Mouse (Mus musculus) erythroblast, embryonic 14.5 days (primary cell): Measurements from ENCODE around the gene Csnk2a2. TPM values are rescaled to one million over a fixed set of nuclear protein-coding genes. Genes with fewer than 3 reads are reported as not detected.

Experiments
- H3K27me3 ChIP-seq: 2 replicates; pipeline ENCODE4 v1.6.1; 2012; ENCODE audit warnings: inconsistent platforms; ENCODE audit not compliant: control insufficient read depth
- H3K36me3 ChIP-seq: 2 replicates; pipeline ENCODE4 v1.6.1; 2012; ENCODE audit warnings: mild to moderate bottlenecking, inconsistent platforms; ENCODE audit not compliant: control insufficient read depth
- H3K4me1 ChIP-seq: 2 replicates; pipeline ENCODE4 v1.6.1; 2012; ENCODE audit warnings: inconsistent platforms; ENCODE audit not compliant: control insufficient read depth
- H3K4me3 ChIP-seq: replicated peaks from 2 replicates; pipeline ENCODE3; 2012; ENCODE audit warnings: moderate library complexity, mild to moderate bottlenecking, inconsistent platforms
- H3K9me3 ChIP-seq: 2 replicates; pipeline ENCODE4 v1.6.1; 2012; ENCODE audit warnings: low read length, inconsistent platforms, mixed read lengths; ENCODE audit not compliant: control insufficient read depth
- GATA1 ChIP-seq: IDR thresholded peaks from 2 replicates; pipeline ENCODE4 v1.6.1; 2012; ENCODE audit warnings: low read length, inconsistent platforms, mixed read lengths
- TAL1 ChIP-seq: IDR thresholded peaks from 3 replicates; pipeline ENCODE4 v1.6.1; 2012; ENCODE audit warnings: low read length, inconsistent platforms, mixed read lengths
- polyA plus RNA-seq: library from polyadenylated mRNA; stranded (reverse); fragments of >175 nt; gene quantifications from 2 replicates; pipeline ENCODE4 v1.2.3, GENCODE M21; 2012

Csnk2a2 gene
- polyA plus RNA-seq, 1 experiment: 0.80 TPM

DNA sequence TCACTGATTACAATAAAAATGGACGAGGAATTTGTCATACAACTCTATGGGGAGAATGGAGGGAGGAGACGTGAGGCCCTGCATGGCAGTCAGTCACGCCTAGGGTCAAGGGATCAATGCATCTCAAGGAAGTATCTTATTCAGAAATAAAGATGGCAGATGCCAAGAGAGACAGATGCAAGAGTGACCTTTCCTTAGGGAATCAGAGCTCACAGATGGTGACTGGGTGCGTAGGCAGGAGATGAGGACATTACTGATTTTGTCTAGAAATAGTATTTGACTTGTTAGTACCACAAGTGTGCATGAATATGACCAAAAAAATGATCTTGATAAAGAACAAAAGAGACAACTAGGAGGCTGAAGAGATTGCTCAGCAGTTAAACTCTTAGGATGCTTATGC is 22.4 kb upstream of the Csnk2a2 start:
- Histone ChIP-seq H3K36me3 (no peaks in the 10 kb centered on the region), H3K4me1 (no peaks in the 10 kb centered on the region), H3K9me3 (no peaks in the 10 kb centered on the region), H3K27me3 (no peaks in the 10 kb centered on the region), H3K4me3 (no peak overlapping the region)
- no peak for TF ChIP-seq GATA1
- TF ChIP-seq TAL1: no peak

DNA sequence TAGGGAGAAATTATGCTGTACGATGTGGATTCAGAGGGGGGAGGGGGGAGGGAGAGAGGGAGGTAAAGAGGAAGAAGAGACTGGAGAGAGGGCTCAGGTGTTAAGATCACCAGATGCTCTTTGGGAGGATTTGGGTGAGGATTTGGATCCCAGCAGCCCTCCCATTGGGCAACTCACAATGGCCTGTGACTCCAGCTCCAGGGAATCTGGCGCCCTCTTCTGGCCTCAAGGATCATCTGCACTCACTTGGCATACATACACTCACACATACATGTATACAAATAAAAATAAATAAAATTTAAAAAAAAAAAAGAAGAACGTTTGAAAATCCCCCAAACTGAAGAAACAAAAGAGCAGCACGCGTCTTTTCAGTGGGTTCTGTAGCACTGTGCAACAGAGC is 16.4 kb upstream of the Csnk2a2 start:
- TF ChIP-seq TAL1 (no peak), GATA1 (no peak)
- Histone ChIP-seq H3K27me3 (no peaks in the 10 kb centered on the region), H3K36me3 (no peaks in the 10 kb centered on the region), H3K9me3 (peaks cover 4% of the 10 kb centered on the region; the same call in 1 of the 2 replicates), H3K4me3 (no peak overlapping the region), H3K4me1 (no peaks in the 10 kb centered on the region)

DNA sequence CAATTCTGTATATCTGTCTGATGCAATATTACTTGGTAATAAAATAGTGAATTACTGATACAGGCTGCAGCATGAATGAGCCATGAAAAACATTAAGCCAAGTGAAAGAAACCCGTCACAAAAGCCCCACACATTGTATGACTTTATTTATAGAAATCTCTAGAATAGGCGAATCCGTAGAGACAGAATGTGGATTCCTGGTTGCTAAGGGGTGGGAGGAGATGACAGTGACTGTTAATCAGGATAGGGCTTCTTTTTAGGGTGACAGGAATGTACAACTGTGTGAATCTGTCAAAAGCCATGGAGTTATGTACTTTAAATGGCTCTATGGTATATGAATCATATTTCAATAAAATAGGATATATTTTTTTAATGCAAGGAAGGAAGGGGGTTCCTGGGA is 15.8 kb upstream of the Csnk2a2 start:
- TF ChIP-seq GATA1: no peak
- Histone ChIP-seq H3K4me1 (no peaks in the 10 kb centered on the region), H3K27me3 (no peaks in the 10 kb centered on the region), H3K4me3 (no peak overlapping the region), H3K36me3 (no peaks in the 10 kb centered on the region), H3K9me3 (peaks cover 4% of the 10 kb centered on the region; the same call in 1 of the 2 replicates)

DNA sequence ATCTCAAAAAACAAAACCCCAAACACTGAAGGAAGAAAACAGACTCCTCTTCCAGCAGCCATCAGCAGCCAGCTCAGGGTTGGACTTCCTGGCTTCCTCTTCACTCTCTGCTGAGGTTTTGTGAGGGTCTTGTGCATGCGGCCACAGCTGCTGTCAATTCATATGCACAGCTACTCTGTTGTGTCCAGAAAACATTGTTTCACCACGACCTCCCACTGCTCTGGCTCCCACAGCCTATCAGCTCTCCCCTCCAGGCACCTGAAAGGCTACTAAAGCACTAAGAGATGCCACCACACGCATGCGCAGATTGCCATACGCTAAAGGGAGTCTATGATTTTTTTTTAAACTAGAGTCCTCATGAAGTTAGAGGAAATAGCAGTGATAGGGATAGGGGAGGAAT is 15.0 kb upstream of the Csnk2a2 start:
- Histone ChIP-seq H3K27me3 (no peaks in the 10 kb centered on the region), H3K36me3 (no peaks in the 10 kb centered on the region), H3K4me1 (no peaks in the 10 kb centered on the region), H3K9me3 (peaks cover 4% of the 10 kb centered on the region; the same call in 1 of the 2 replicates), H3K4me3 (no peak overlapping the region)
- TF ChIP-seq GATA1 (no peak), TAL1 (no peak)

DNA sequence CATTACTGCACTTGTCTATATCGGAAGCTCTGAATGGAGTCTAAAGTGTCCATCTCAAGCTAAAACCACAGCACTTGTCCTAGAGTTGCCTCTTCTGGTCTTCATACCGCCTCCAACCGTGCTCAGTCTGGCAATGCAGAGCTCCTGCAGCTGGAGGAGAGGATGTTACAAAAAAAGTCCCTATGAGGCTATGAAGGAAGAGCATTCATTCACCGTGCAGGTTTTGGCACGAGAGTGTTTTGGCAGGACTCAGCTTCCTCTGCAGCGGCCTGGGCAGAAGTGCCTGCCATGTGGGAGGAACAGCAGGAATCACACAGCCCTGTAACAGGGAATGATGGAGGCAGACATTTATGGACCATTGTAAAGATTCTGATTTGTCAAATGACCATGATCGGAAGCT is 12.6 kb upstream of the Csnk2a2 start:
- Histone ChIP-seq H3K4me1 (peaks cover 2% of the 10 kb centered on the region; the same call in 1 of the 2 replicates), H3K36me3 (no peaks in the 10 kb centered on the region), H3K9me3 (peaks cover 4% of the 10 kb centered on the region; the same call in 1 of the 2 replicates), H3K27me3 (no peaks in the 10 kb centered on the region; the same call in 1 of the 2 replicates), H3K4me3 (no peak overlapping the region)
- TF ChIP-seq GATA1: no peak

DNA sequence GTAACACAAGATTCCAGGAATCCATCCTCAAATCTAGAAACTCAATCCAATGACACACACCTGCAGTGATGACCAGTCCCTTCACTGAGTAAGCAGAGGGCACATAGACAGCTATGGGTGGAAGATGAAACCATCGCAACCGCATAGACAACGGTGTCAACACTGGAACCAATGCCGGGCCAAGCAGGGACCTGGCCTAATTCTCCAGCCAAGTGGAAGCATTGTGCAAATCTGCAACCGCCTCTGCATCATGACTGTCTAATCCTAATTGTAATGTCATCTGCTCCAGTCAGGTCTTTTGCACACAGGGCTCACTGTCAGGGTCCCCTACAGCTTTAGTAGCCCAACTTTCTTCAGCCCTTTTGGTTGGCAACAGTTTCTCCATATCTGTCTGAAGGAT is 10.6 kb upstream of the Csnk2a2 start:
- no peak overlapping the region for H3K4me3 ChIP-seq
- TF ChIP-seq GATA1 (no peak), TAL1 (no peak)

DNA sequence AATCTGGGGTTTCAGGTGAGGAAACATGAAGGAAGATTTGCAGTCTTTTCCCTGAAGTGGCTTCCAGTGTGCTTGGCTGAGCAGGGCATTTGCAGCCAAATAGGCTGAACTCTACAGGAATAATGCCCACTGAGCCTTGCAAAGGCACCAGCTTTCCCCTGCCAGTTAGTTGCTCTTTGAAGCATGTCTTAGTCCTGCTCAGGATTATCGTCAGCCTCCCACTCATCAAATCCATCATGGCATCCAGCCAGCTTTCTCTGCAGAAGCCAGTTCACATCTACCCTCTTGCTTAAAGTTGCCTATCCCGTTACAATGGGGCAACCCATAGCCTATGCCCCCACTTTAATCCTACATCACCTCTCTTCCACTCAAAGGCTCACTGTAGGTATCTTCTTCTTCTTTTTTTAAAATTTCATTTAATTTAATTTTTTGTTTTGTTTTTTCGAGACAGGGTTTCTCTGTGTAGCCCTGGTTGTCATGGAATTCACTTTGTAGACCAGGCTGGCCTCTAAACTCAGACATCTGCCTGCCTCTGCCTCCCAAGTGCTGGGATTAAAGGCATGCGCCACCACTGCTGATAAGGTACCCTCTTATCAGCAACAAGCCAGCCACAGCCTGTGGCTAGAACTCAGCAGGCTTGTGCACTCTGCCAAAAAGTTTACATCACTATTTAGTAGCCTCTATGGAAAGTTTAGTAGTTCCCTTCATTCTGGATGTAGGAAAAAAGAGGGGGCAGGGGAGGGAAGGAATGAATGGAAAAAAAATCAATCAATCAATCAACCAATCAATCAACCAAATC is 9.6 kb upstream of the Csnk2a2 start:
- peaks cover 2% of the 10 kb centered on the region; the same call in 1 of the 2 replicates for H3K4me1 ChIP-seq
- H3K4me3 ChIP-seq: no peak overlapping the region
- H3K9me3 ChIP-seq: no peaks in the 10 kb centered on the region
- TF ChIP-seq GATA1 (no peak), TAL1 (no peak)
- H3K36me3 ChIP-seq: no peaks in the 10 kb centered on the region
- peaks cover 5% of the 10 kb centered on the region for H3K27me3 ChIP-seq

More for the DNA sequence above, 10.6 kb upstream of the Csnk2a2 start:
- Histone ChIP-seq H3K4me1 (peaks cover 2% of the 10 kb centered on the region; the same call in 1 of the 2 replicates), H3K27me3 (peaks cover 3% of the 10 kb centered on the region), H3K36me3 (no peaks in the 10 kb centered on the region), H3K9me3 (no peaks in the 10 kb centered on the region)

DNA sequence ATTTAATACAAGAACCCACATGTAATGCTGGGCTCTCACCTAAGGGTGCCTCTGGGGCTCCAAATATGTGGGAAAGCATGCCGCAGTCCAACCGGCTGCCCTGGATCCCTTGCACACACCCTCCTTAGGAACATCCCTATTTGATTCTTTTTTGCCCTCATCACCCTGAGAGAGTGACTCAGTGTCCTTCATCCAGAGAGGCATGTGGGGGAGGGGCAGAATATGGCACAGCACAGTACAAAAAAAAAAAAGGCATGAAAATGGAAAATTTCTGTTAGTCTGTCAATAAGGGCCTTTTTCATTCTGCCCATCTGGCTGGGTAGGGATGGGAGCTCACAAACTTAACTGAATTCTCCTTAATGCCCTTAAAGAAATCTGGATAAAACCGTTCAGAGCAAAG is 8.0 kb upstream of the Csnk2a2 start:
- H3K36me3 ChIP-seq: no peaks in the 10 kb centered on the region
- TF ChIP-seq TAL1 (no peak), GATA1 (no peak)
- H3K9me3 ChIP-seq: no peaks in the 10 kb centered on the region
- peaks cover 6% of the 10 kb centered on the region for H3K27me3 ChIP-seq
- H3K4me1 ChIP-seq: peaks cover 2% of the 10 kb centered on the region; the same call in 1 of the 2 replicates
- no peak overlapping the region for H3K4me3 ChIP-seq

DNA sequence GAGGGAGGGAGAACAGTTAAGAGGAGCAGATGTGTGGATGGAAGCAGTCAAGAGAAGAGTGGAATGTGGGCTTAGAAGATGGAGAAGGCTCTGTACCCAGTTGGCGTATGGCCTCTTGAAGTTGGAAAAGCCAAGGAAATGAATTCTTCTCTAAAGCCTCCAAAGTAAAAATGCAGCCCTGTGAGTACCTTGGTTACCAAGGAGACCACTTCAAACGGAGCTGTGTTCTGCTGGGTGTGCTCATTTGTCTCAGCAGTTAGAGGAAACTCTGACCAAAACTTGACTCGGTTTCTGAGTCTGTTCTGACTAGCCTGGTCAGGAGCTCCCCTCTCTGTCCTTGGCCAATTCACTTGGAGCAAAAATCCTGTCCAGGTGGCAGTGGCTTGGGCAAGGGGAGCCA is 6.6 kb upstream of the Csnk2a2 start:
- Histone ChIP-seq H3K4me3 (no peak overlapping the region), H3K4me1 (peaks cover 2% of the 10 kb centered on the region; the same call in 1 of the 2 replicates), H3K9me3 (no peaks in the 10 kb centered on the region), H3K27me3 (peaks cover 6% of the 10 kb centered on the region), H3K36me3 (no peaks in the 10 kb centered on the region)
- TF ChIP-seq TAL1 (no peak), GATA1 (no peak)

DNA sequence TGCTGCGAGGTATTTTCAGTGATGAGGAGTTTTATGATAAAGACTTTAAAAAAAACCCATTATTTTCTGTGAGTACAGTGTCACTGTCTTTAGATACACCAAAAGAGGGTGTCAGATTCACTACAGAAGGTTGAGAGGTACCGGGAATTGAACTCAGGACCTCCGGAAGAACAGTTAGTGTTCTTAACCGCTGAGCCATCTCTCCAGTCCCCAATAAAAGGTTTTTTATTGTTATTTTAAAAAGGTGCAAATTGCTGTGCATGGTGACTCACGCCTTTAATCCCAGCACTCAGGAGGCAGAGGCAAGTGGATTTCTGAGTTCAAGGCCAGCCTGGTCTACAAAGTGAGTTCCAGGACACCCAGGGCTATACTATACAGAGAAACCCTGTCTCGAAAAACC is 5.6 kb upstream of the Csnk2a2 start:
- Histone ChIP-seq H3K4me1 (peaks cover 2% of the 10 kb centered on the region; the same call in 1 of the 2 replicates), H3K9me3 (no peaks in the 10 kb centered on the region), H3K36me3 (no peaks in the 10 kb centered on the region), H3K27me3 (peaks cover 6% of the 10 kb centered on the region), H3K4me3 (no peak overlapping the region)
- TF ChIP-seq GATA1: no peak
- no peak for TF ChIP-seq TAL1
